Mouse (Mus musculus): ENCODE results near the gene Mia2.
A peak's percentile ranks its signal among the peaks of the same experiment; 100 is the strongest.
"Not testable (repeated sequence)": the region's sequence is repeated elsewhere in the genome, so short reads cannot be mapped to it uniquely, and the experiment has no call there.

Gene Mia2

GRCm38 (mm10) chr12:59095104-59096025 is at the start of gene Mia2:
Gene Mia2, plus strand, starts transcription at chr12:59095799.
- DNase-seq (ENCODE audit: low spot score), result no peak

GRCm38 (mm10) chr12:59052470-59052869 is 43.1 kb upstream of the Mia2 start:
- no peak for DNase-seq (ENCODE audit: low spot score)

- DNase-seq (ENCODE audit: low spot score), result peak; percentile 49
Observed at GRCm38 (mm10) chr12:59053166-59053565, 42.4 kb upstream of the Mia2 start.

GRCm38 (mm10) chr12:59053976-59054375 is 41.6 kb upstream of the Mia2 start:
- DNase-seq (ENCODE audit: low spot score), result no peak

GRCm38 (mm10) chr12:59055196-59055850 is 40.3 kb upstream of the Mia2 start:
- DNase-seq (ENCODE audit: low spot score), result no peak

GRCm38 (mm10) chr12:59056222-59056621 is 39.4 kb upstream of the Mia2 start:
- DNase-seq (ENCODE audit: low spot score), result no peak

GRCm38 (mm10) chr12:59058242-59058641 is 37.4 kb upstream of the Mia2 start:
- not testable (repeated sequence) for DNase-seq (ENCODE audit: low spot score)

GRCm38 (mm10) chr12:59060322-59060721 is 35.3 kb upstream of the Mia2 start:
- no peak for DNase-seq (ENCODE audit: low spot score)

GRCm38 (mm10) chr12:59060993-59061595 is 34.5 kb upstream of the Mia2 start, which contains the start of gene Trappc6b:
Gene Trappc6b, minus strand, starts transcription at chr12:59061472.
- peak; percentile 64 for DNase-seq (ENCODE audit: low spot score)

- DNase-seq (ENCODE audit: low spot score), result no peak
Observed at GRCm38 (mm10) chr12:59064837-59065236, 30.8 kb upstream of the Mia2 start.

- DNase-seq (ENCODE audit: low spot score), result peak; percentile 26
Observed at GRCm38 (mm10) chr12:59065776-59066175, 29.8 kb upstream of the Mia2 start.

GRCm38 (mm10) chr12:59066448-59067077 is 29.0 kb upstream of the Mia2 start, which contains the start of gene Pnn:
Gene Pnn, plus strand, starts transcription at chr12:59066884.
- DNase-seq (ENCODE audit: low spot score), result peak; percentile 95

GRCm38 (mm10) chr12:59067095-59067494 is 28.5 kb upstream of the Mia2 start:
- no peak for DNase-seq (ENCODE audit: low spot score)

GRCm38 (mm10) chr12:59068791-59069190 is 26.8 kb upstream of the Mia2 start:
- no peak for DNase-seq (ENCODE audit: low spot score)

- no peak for DNase-seq (ENCODE audit: low spot score)
Observed at GRCm38 (mm10) chr12:59072286-59072685, 23.3 kb upstream of the Mia2 start.

GRCm38 (mm10) chr12:59074052-59074451 is 21.5 kb upstream of the Mia2 start:
- DNase-seq (ENCODE audit: low spot score), result no peak

- no peak for DNase-seq (ENCODE audit: low spot score)
Observed at GRCm38 (mm10) chr12:59076996-59077395, 18.6 kb upstream of the Mia2 start.

- no peak for DNase-seq (ENCODE audit: low spot score)
Observed at GRCm38 (mm10) chr12:59077883-59078282, 17.7 kb upstream of the Mia2 start.

- DNase-seq (ENCODE audit: low spot score), result no peak
Observed at GRCm38 (mm10) chr12:59080461-59080860, 15.1 kb upstream of the Mia2 start.

- no peak for DNase-seq (ENCODE audit: low spot score)
Observed at GRCm38 (mm10) chr12:59084446-59084845, 11.2 kb upstream of the Mia2 start.

GRCm38 (mm10) chr12:59086171-59086570 is 9.4 kb upstream of the Mia2 start:
- DNase-seq (ENCODE audit: low spot score), result no peak

- DNase-seq (ENCODE audit: low spot score), result no peak
Observed at GRCm38 (mm10) chr12:59093543-59093942, 2.1 kb upstream of the Mia2 start.

Data from c-Kit-positive CD71-positive TER-119-positive erythroid progenitor cells, embryonic 14.5 days (primary cell).